Mouse (Mus musculus): ENCODE results near the gene Rpl18a.

DNA sequence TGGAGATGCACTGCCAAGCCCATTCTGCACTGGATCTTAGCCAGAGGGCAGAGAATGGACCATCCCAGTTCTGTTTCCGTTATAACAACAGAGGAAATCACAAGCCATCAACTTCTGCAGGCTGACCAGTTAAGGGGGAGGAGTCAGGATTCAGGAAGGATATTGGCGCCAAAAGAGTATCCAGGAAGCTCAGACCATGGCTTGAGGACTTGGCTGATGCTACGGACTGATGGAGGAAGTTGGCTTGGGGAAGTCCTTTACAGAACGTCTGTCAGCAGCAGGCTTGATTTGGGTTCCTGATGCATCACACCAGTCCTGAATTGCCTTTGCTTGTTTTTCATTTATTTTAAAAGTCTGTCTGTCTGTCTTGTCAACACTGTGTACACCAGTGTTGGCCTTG lies 7.3 kb upstream of the Rpl18a start:
- TF ChIP-seq POLR2A (IDR thresholded peaks at IDR 0.05; ENCODE audit: control insufficient read depth, extremely low read depth, insufficient read depth, low read length, poor library complexity) (no peak), CTCF (IDR thresholded peaks at IDR 0.05; ENCODE audit: borderline replicate concordance, control insufficient read depth, extremely low read depth, insufficient read depth, low read length, poor library complexity) (no peak)

Data from thymus, adult 2 months (tissue).